Mouse (Mus musculus) neural tube, embryonic 12.5 days (tissue): Measurements from ENCODE around the gene Hnrnpa1. TPM values are rescaled to one million over a fixed set of nuclear protein-coding genes. Genes with fewer than 3 reads are reported as not detected.
A peak's percentile ranks its signal among the peaks of the same experiment; 100 is the strongest.

Experiments used
- ATAC-seq: fragments of 200-750 bp; cut with Nextera tagmentation; 2 replicates; pipeline ENCODE4 v1.8.0; 2017; ENCODE audit warnings: low read depth, mild to moderate bottlenecking, moderate TSS enrichment, moderate library complexity; ENCODE audit not compliant: low FRiP score
- H3K27ac ChIP-seq: fragments of 300-500 bp; sonication (generic); 2 replicates; pipeline ENCODE4 v1.5.1; 2016
- H3K27me3 ChIP-seq: fragments of 300-500 bp; sonication (generic); replicated peaks from 2 replicates; pipeline ENCODE4 v1.6.1; 2016; ENCODE audit warnings: mild to moderate bottlenecking
- H3K36me3 ChIP-seq: fragments of 300-500 bp; sonication (generic); 2 replicates; pipeline ENCODE4 v1.6.1; 2016; ENCODE audit warnings: mild to moderate bottlenecking
- H3K4me1 ChIP-seq: fragments of 300-500 bp; sonication (generic); 2 replicates; pipeline ENCODE4 v1.6.1; 2016
- H3K4me2 ChIP-seq: fragments of 300-500 bp; sonication (generic); replicated peaks from 2 replicates; pipeline ENCODE4 v1.6.1; 2016; ENCODE audit warnings: mild to moderate bottlenecking
- H3K4me3 ChIP-seq: fragments of 300-500 bp; sonication (generic); 2 replicates; pipeline ENCODE4 v1.5.1; 2016
- H3K9ac ChIP-seq: fragments of 300-500 bp; sonication (generic); 2 replicates; pipeline ENCODE4 v1.6.1; 2016; ENCODE audit warnings: mild to moderate bottlenecking
- H3K9me3 ChIP-seq: fragments of 300-500 bp; sonication (generic); 2 replicates; pipeline ENCODE4 v1.6.1; 2016; ENCODE audit warnings: mild to moderate bottlenecking
- WGBS: fragments of 180-500 bp; shearing (Covaris S2); methylation state at CpG from one replicate; pipeline ENCODE4 v1.1.7; 2016; 5-methylcytosine and 5-hydroxymethylcytosine counted together
- polyA plus RNA-seq: library from polyadenylated mRNA; unstranded; fragments of >200 nt; fragmentation: Nextera tagmentation; extraction: Ambion mirVana; gene quantifications from 2 replicates; pipeline ENCODE4 v1.2.1, GENCODE M21; 2016

Gene Hnrnpa1
- polyA plus RNA-seq: 1,154 and 1,199 TPM in 2 replicates

GRCm38 (mm10) chr15:103240160-103241028 is at the start of gene Hnrnpa1:
Hnrnpa1 (plus strand) TSS chr15:103240432.
- H3K27ac ChIP-seq: peak within 1 kb of the TSS; percentile 81
- peak within 1 kb of the TSS; percentile 95 for H3K4me2 ChIP-seq
- ATAC-seq: peak; percentile 94
- H3K36me3 ChIP-seq: peaks cover 35% of the 10 kb centered on the region
- H3K4me1 ChIP-seq: peaks cover 33% of the 10 kb centered on the region
- H3K4me3 ChIP-seq: peak within 1 kb of the TSS; percentile 60
- WGBS: under 1% methylated on average over 47 of the region's 47 CpGs
- no peaks in the 10 kb centered on the region for H3K9me3 ChIP-seq
- H3K27me3 ChIP-seq: no peaks in the 10 kb centered on the region
- H3K9ac ChIP-seq: peak within 1 kb of the TSS; percentile 69

GRCm38 (mm10) chr15:103190531-103191462 is 49.4 kb upstream of the Hnrnpa1 start:
- H3K27ac ChIP-seq: no peak overlapping the region
- 61% methylated on average over 10 of the region's 10 CpGs for WGBS

GRCm38 (mm10) chr15:103193606-103194005 is 46.6 kb upstream of the Hnrnpa1 start:
- Histone ChIP-seq H3K27me3 (no peaks in the 10 kb centered on the region), H3K9ac (no peak overlapping the region), H3K4me3 (no peak overlapping the region), H3K9me3 (no peaks in the 10 kb centered on the region), H3K4me2 (no peak overlapping the region), H3K27ac (no peak overlapping the region), H3K4me1 (peaks cover 11% of the 10 kb centered on the region), H3K36me3 (peaks cover 58% of the 10 kb centered on the region)
- WGBS: 91% methylated on average over 2 of the region's 2 CpGs
- ATAC-seq: no peak

More at GRCm38 (mm10) chr15:103190531-103191462, 49.4 kb upstream of the Hnrnpa1 start:
- Histone ChIP-seq H3K9ac (no peak overlapping the region), H3K9me3 (no peaks in the 10 kb centered on the region), H3K4me2 (no peak overlapping the region), H3K27me3 (no peaks in the 10 kb centered on the region), H3K36me3 (peaks cover 32% of the 10 kb centered on the region), H3K4me3 (no peak overlapping the region), H3K4me1 (peaks cover 11% of the 10 kb centered on the region)
- ATAC-seq: no peak

GRCm38 (mm10) chr15:103196835-103197234 is 43.4 kb upstream of the Hnrnpa1 start:
- Histone ChIP-seq H3K4me1 (no peaks in the 10 kb centered on the region), H3K36me3 (peaks cover 70% of the 10 kb centered on the region), H3K27ac (no peak overlapping the region), H3K9me3 (no peaks in the 10 kb centered on the region), H3K27me3 (no peaks in the 10 kb centered on the region), H3K9ac (no peak overlapping the region), H3K4me3 (no peak overlapping the region), H3K4me2 (no peak overlapping the region)
- ATAC-seq: no peak
- 98% methylated on average over 1 of the region's 1 CpGs for WGBS

- Histone ChIP-seq H3K4me1 (peaks cover 7% of the 10 kb centered on the region; the same call in 1 of the 2 replicates), H3K4me3 (no peak overlapping the region), H3K9me3 (no peaks in the 10 kb centered on the region), H3K36me3 (peaks cover 65% of the 10 kb centered on the region), H3K27ac (no peak overlapping the region), H3K9ac (no peak overlapping the region), H3K27me3 (no peaks in the 10 kb centered on the region), H3K4me2 (no peak overlapping the region)
- ATAC-seq: no peak
- 90% methylated on average over 4 of the region's 4 CpGs for WGBS
Measured at GRCm38 (mm10) chr15:103197785-103198184, 42.4 kb upstream of the Hnrnpa1 start.

GRCm38 (mm10) chr15:103202088-103202793 is 38.0 kb upstream of the Hnrnpa1 start:
- no peak for ATAC-seq
- 62% methylated on average over 6 of the region's 6 CpGs for WGBS
- H3K9me3 ChIP-seq: no peaks in the 10 kb centered on the region
- no peak overlapping the region for H3K4me2 ChIP-seq
- no peak overlapping the region for H3K4me3 ChIP-seq
- H3K9ac ChIP-seq: no peak overlapping the region
- peaks cover 67% of the 10 kb centered on the region for H3K36me3 ChIP-seq
- no peaks in the 10 kb centered on the region for H3K27me3 ChIP-seq
- H3K27ac ChIP-seq: no peak overlapping the region
- H3K4me1 ChIP-seq: peaks cover 7% of the 10 kb centered on the region; the same call in 1 of the 2 replicates

GRCm38 (mm10) chr15:103205156-103205555 is 35.1 kb upstream of the Hnrnpa1 start:
- H3K36me3 ChIP-seq: peaks cover 63% of the 10 kb centered on the region
- no peak overlapping the region for H3K27ac ChIP-seq
- H3K4me3 ChIP-seq: no peak overlapping the region
- H3K9me3 ChIP-seq: no peaks in the 10 kb centered on the region
- peaks cover 7% of the 10 kb centered on the region; the same call in 1 of the 2 replicates for H3K4me1 ChIP-seq
- no peaks in the 10 kb centered on the region for H3K27me3 ChIP-seq
- ATAC-seq: no peak
- 65% methylated on average over 2 of the region's 2 CpGs for WGBS
- no peak overlapping the region for H3K4me2 ChIP-seq
- no peak overlapping the region for H3K9ac ChIP-seq

GRCm38 (mm10) chr15:103214149-103214548 is 26.1 kb upstream of the Hnrnpa1 start:
- 21% methylated on average over 2 of the region's 2 CpGs for WGBS
- H3K9me3 ChIP-seq: no peaks in the 10 kb centered on the region
- peak overlapping the region; percentile 45; the same call in 1 of the 2 replicates for H3K9ac ChIP-seq
- H3K4me1 ChIP-seq: peaks cover 20% of the 10 kb centered on the region
- peak overlapping the region; percentile 22 for H3K4me3 ChIP-seq
- H3K27me3 ChIP-seq: no peaks in the 10 kb centered on the region
- peak overlapping the region; percentile 55 for H3K4me2 ChIP-seq
- no peak for ATAC-seq
- peaks cover 37% of the 10 kb centered on the region for H3K36me3 ChIP-seq
- no peak overlapping the region for H3K27ac ChIP-seq

GRCm38 (mm10) chr15:103214971-103215907 is 25.0 kb upstream of the Hnrnpa1 start:
- WGBS: 1% methylated on average over 15 of the region's 15 CpGs
- H3K4me3 ChIP-seq: peak overlapping the region; percentile 36
- peaks cover 27% of the 10 kb centered on the region for H3K36me3 ChIP-seq
- peaks cover 20% of the 10 kb centered on the region for H3K4me1 ChIP-seq
- no peaks in the 10 kb centered on the region for H3K27me3 ChIP-seq
- ATAC-seq: peak; percentile 94
- peak overlapping the region; percentile 75 for H3K27ac ChIP-seq
- H3K9ac ChIP-seq: peak overlapping the region; percentile 48
- H3K9me3 ChIP-seq: no peaks in the 10 kb centered on the region
- peak overlapping the region; percentile 58 for H3K4me2 ChIP-seq

- Histone ChIP-seq H3K36me3 (peaks cover 19% of the 10 kb centered on the region), H3K9ac (no peak overlapping the region), H3K4me2 (peak overlapping the region; percentile 58), H3K9me3 (no peaks in the 10 kb centered on the region), H3K27me3 (no peaks in the 10 kb centered on the region), H3K4me3 (no peak overlapping the region), H3K4me1 (peaks cover 24% of the 10 kb centered on the region), H3K27ac (peak overlapping the region; percentile 76; the same call in 1 of the 2 replicates)
- 0 out of 2 replicates have a peak, but pooled peaks have one; percentile 31 for ATAC-seq
- 24% methylated on average over 2 of the region's 2 CpGs for WGBS
Measured at GRCm38 (mm10) chr15:103216052-103216451, 24.2 kb upstream of the Hnrnpa1 start.
